Mouse (Mus musculus) lung, embryonic 15.5 days (tissue): ENCODE measurements around the gene Ddx41. TPM values are rescaled to one million over a fixed set of nuclear protein-coding genes. Genes with fewer than 3 reads are reported as not detected.
A peak's percentile ranks its signal among the peaks of the same experiment; 100 is the strongest.

Experiments
- ATAC-seq: fragments of 200-750 bp; cut with Nextera tagmentation; 2 replicates; pipeline ENCODE4 v1.8.0; 2017; ENCODE audit warnings: moderate number of reproducible peaks, borderline replicate concordance; ENCODE audit not compliant: low FRiP score, low TSS enrichment; ENCODE audit errors: extremely low read depth
- H3K27ac ChIP-seq: fragments of 300-500 bp; sonication (generic); 2 replicates; pipeline ENCODE4 v1.5.1; 2015; ENCODE audit warnings: moderate library complexity, mild to moderate bottlenecking, inconsistent platforms
- H3K27me3 ChIP-seq: fragments of 300-500 bp; sonication (generic); 2 replicates; pipeline ENCODE4 v1.6.1; 2015; ENCODE audit warnings: inconsistent platforms
- H3K36me3 ChIP-seq: fragments of 300-500 bp; sonication (generic); 2 replicates; pipeline ENCODE4 v1.6.1; 2015; ENCODE audit warnings: inconsistent platforms
- H3K4me1 ChIP-seq: fragments of 300-500 bp; sonication (generic); 2 replicates; pipeline ENCODE4 v1.6.1; 2015; ENCODE audit warnings: inconsistent platforms
- H3K4me2 ChIP-seq: fragments of 300-500 bp; sonication (generic); 2 replicates; pipeline ENCODE4 v1.6.1; 2015; ENCODE audit warnings: inconsistent platforms, mild to moderate bottlenecking, moderate library complexity
- H3K4me3 ChIP-seq: fragments of 300-500 bp; sonication (generic); 2 replicates; pipeline ENCODE4 v1.5.1; 2015; ENCODE audit warnings: mild to moderate bottlenecking, inconsistent platforms
- H3K9ac ChIP-seq: fragments of 300-500 bp; sonication (generic); 2 replicates; pipeline ENCODE4 v1.6.1; 2015; ENCODE audit warnings: inconsistent platforms
- H3K9me3 ChIP-seq: fragments of 300-500 bp; sonication (generic); 2 replicates; pipeline ENCODE4 v1.6.1; 2016; ENCODE audit warnings: inconsistent platforms
- WGBS: fragments of 180-500 bp; shearing (Covaris S2); methylation state at CpG from one replicate; pipeline ENCODE4 v1.1.7; 2015; 5-methylcytosine and 5-hydroxymethylcytosine counted together
- polyA plus RNA-seq: library from polyadenylated mRNA; unstranded; fragments of >200 nt; fragmentation: Nextera tagmentation; extraction: Ambion mirVana; gene quantifications from 2 replicates; pipeline ENCODE4 v1.2.1, GENCODE M21; 2015

Gene Ddx41
- polyA plus RNA-seq, 1 experiment from 2014 or later, result 65.7 TPM

DNA sequence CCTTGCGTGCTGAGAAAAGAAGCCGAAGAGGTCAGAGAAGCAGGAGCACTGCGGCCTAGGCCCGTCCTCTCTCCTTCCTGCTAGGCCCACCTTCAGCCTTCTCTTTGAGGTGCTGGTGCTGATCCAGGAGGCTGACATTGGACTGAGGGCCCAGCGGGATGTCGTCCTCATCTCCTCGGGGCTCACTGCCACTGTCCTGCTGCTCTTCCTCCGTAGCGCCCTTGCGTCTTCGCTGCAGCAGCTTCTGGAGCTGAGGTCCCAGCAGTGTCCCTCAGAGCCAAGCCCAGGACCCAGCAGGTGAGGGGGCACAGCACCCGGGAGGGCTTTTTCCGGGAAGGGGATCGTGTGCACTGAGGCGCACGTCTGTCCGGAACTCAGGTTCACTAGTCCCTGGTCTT is 663 bp downstream of the Ddx41 start:
- H3K4me1 ChIP-seq, result peaks cover 15% of the 10 kb centered on the region
- no peak overlapping the region for H3K27ac ChIP-seq
- H3K27me3 ChIP-seq, result no peaks in the 10 kb centered on the region
- peak; percentile 16 for ATAC-seq
- WGBS, result 14% methylated on average over 17 of the region's 17 CpGs
- H3K9me3 ChIP-seq, result no peaks in the 10 kb centered on the region
- peak overlapping the region; percentile 89 for H3K4me2 ChIP-seq
- peak overlapping the region; percentile 87 for H3K9ac ChIP-seq
- peaks cover 64% of the 10 kb centered on the region for H3K36me3 ChIP-seq
- H3K4me3 ChIP-seq, result peak overlapping the region; percentile 98

GRCm38 (mm10) chr13:55535191-55535590 is 1.3 kb downstream of the Ddx41 start:
- no peaks in the 10 kb centered on the region for H3K9me3 ChIP-seq
- H3K4me3 ChIP-seq, result peak overlapping the region; percentile 98
- ATAC-seq, result no peak
- 93% methylated on average over 15 of the region's 15 CpGs for WGBS
- peaks cover 15% of the 10 kb centered on the region for H3K4me1 ChIP-seq
- H3K9ac ChIP-seq, result peak overlapping the region; percentile 87; the same call in 1 of the 2 replicates
- peaks cover 63% of the 10 kb centered on the region for H3K36me3 ChIP-seq
- H3K27ac ChIP-seq, result no peak overlapping the region
- H3K27me3 ChIP-seq, result no peaks in the 10 kb centered on the region
- peak overlapping the region; percentile 89 for H3K4me2 ChIP-seq

- no peaks in the 10 kb centered on the region for H3K9me3 ChIP-seq
- H3K36me3 ChIP-seq, result peaks cover 49% of the 10 kb centered on the region
- ATAC-seq, result no peak
- no peak within 1 kb of the TSS for H3K4me2 ChIP-seq
- H3K27ac ChIP-seq, result no peak within 1 kb of the TSS
- no peak within 1 kb of the TSS for H3K4me3 ChIP-seq
- no peaks in the 10 kb centered on the region for H3K4me1 ChIP-seq
- WGBS, result 78% methylated on average over 8 of the region's 8 CpGs
- H3K27me3 ChIP-seq, result no peaks in the 10 kb centered on the region
- no peak within 1 kb of the TSS for H3K9ac ChIP-seq
Measured at GRCm38 (mm10) chr13:55529198-55529915, 7.1 kb downstream of the Ddx41 start, which contains the start of gene Dok3. TSS of gene Dok3 (minus strand) at chr13:55529296.

- H3K27ac ChIP-seq, result no peak overlapping the region
Measured at GRCm38 (mm10) chr13:55527834-55528772, 8.4 kb downstream of the Ddx41 start.

GRCm38 (mm10) chr13:55527212-55527611 is 9.2 kb downstream of the Ddx41 start:
- Histone ChIP-seq H3K36me3 (peaks cover 30% of the 10 kb centered on the region), H3K4me2 (no peak overlapping the region), H3K27ac (no peak overlapping the region), H3K4me3 (no peak overlapping the region), H3K9me3 (no peaks in the 10 kb centered on the region), H3K9ac (no peak overlapping the region), H3K27me3 (no peaks in the 10 kb centered on the region), H3K4me1 (no peaks in the 10 kb centered on the region)
- 76% methylated on average over 16 of the region's 16 CpGs for WGBS
- no peak; the same call in 1 of the 2 replicates for ATAC-seq

More at GRCm38 (mm10) chr13:55527834-55528772, 8.4 kb downstream of the Ddx41 start:
- Histone ChIP-seq H3K36me3 (peaks cover 38% of the 10 kb centered on the region), H3K9ac (no peak overlapping the region), H3K27me3 (no peaks in the 10 kb centered on the region), H3K4me2 (no peak overlapping the region), H3K4me1 (no peaks in the 10 kb centered on the region), H3K4me3 (no peak overlapping the region), H3K9me3 (no peaks in the 10 kb centered on the region)
- 73% methylated on average over 18 of the region's 18 CpGs for WGBS
- ATAC-seq, result no peak

- H3K9me3 ChIP-seq, result no peaks in the 10 kb centered on the region
- H3K27me3 ChIP-seq, result no peaks in the 10 kb centered on the region
- ATAC-seq, result no peak
- H3K9ac ChIP-seq, result no peak overlapping the region
- H3K4me1 ChIP-seq, result no peaks in the 10 kb centered on the region
- H3K27ac ChIP-seq, result no peak overlapping the region
- no peak overlapping the region for H3K4me3 ChIP-seq
- peaks cover 17% of the 10 kb centered on the region for H3K36me3 ChIP-seq
- H3K4me2 ChIP-seq, result no peak overlapping the region
- 72% methylated on average over 16 of the region's 16 CpGs for WGBS
Measured at GRCm38 (mm10) chr13:55525733-55526553, 10.5 kb downstream of the Ddx41 start.

DNA sequence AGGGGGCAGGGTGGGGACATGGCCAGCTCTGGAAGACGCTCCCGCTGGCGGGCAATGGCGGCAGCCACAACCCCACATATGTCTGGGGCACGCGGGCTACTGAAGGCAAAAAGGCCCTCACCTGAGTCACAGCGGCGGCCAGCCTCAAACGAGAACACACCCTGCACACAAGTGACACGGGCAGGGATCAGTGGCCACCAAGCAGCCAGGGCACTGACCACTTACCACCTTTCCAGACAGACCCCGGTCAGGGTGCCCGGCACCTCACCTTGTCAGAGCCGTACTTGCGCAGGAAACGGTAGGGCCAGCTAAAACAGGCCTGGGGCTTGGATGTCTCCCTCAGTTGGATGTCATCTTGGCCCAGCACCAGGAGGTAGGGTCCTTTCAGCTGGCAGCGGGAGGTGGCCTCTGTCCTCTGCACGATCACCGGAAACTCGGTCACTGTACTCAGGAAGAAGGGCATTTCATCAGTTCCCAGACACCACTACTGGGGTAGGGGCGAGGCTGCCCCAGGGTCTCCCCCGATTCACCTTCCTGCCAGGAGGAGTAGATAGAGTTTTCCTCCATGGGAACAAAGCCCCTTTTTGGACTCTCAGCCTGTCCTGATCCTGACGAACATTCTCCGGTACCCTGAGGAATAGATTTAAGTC is 12.4 kb downstream of the Ddx41 start:
- peak; percentile 15; the same call in 1 of the 2 replicates for ATAC-seq
- Histone ChIP-seq H3K9ac (no peak overlapping the region), H3K9me3 (no peaks in the 10 kb centered on the region), H3K4me2 (no peak overlapping the region), H3K27ac (no peak overlapping the region), H3K4me3 (no peak overlapping the region), H3K27me3 (no peaks in the 10 kb centered on the region), H3K4me1 (no peaks in the 10 kb centered on the region), H3K36me3 (peaks cover under 1% of the 10 kb centered on the region; the same call in 1 of the 2 replicates)
- 86% methylated on average over 23 of the region's 23 CpGs for WGBS

DNA sequence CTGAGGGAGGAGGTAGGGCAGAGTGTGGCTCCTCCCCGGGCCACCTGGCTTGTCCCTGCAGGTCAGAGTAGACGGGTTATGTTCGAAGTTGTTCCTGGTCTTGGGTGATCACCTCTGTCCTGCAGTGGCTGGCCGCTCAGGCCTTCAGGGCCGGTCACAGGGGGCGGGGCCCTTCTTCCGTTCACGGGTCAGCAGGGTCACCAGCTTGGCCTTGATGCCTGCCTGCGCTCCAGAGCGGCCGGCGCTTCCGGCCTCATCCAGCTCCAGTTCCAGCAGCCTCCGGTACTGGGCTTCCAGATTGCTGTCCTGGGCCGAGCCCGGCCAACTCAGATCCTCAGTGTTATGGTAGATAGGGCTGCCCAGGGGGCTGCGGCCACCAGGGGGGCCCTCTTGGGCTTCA is 13.2 kb downstream of the Ddx41 start:
- no peak overlapping the region for H3K9ac ChIP-seq
- no peaks in the 10 kb centered on the region for H3K27me3 ChIP-seq
- ATAC-seq, result peak; percentile 36; the same call in 1 of the 2 replicates
- no peak overlapping the region for H3K4me3 ChIP-seq
- no peaks in the 10 kb centered on the region for H3K9me3 ChIP-seq
- H3K36me3 ChIP-seq, result no peaks in the 10 kb centered on the region
- no peaks in the 10 kb centered on the region for H3K4me1 ChIP-seq
- WGBS, result 62% methylated on average over 17 of the region's 17 CpGs
- H3K4me2 ChIP-seq, result no peak overlapping the region
- no peak overlapping the region for H3K27ac ChIP-seq

DNA sequence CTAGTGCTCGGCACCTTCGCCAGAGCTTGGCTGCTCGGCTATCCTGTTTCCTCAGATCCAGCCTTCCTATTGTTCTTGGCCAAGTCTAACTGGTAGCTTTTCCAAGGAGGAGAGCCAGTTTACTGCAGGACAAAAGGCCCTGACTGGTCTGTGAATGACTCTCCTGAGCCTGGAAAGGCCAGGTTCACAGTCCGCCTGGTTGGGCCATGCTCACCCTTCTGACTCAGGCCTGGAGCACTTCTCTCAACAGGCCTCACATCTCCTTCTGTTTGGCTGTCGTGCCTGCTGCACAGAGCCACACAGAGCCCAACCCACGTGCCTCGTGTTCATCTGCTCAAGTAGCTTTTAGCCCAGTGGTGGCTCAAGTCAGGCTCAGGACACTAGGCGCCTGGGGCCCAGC is 13.7 kb downstream of the Ddx41 start:
- no peak overlapping the region for H3K4me3 ChIP-seq
- no peaks in the 10 kb centered on the region for H3K9me3 ChIP-seq
- no peaks in the 10 kb centered on the region for H3K4me1 ChIP-seq
- H3K4me2 ChIP-seq, result no peak overlapping the region
- H3K27ac ChIP-seq, result 0 out of 2 replicates have a peak overlapping the region, but pooled peaks have one; percentile 7
- 60% methylated on average over 8 of the region's 8 CpGs for WGBS
- H3K27me3 ChIP-seq, result no peaks in the 10 kb centered on the region
- ATAC-seq, result no peak
- no peaks in the 10 kb centered on the region for H3K36me3 ChIP-seq
- H3K9ac ChIP-seq, result no peak overlapping the region

GRCm38 (mm10) chr13:55519606-55520005 is 16.9 kb downstream of the Ddx41 start:
- 61% methylated on average over 4 of the region's 4 CpGs for WGBS
- H3K27ac ChIP-seq, result no peak overlapping the region
- H3K4me3 ChIP-seq, result no peak overlapping the region
- no peaks in the 10 kb centered on the region for H3K36me3 ChIP-seq
- no peaks in the 10 kb centered on the region for H3K4me1 ChIP-seq
- ATAC-seq, result no peak
- no peak overlapping the region for H3K9ac ChIP-seq
- H3K27me3 ChIP-seq, result 0 out of 2 replicates have a peak, but pooled peaks cover 8% of the 10 kb centered on the region
- no peak overlapping the region for H3K4me2 ChIP-seq
- H3K9me3 ChIP-seq, result no peaks in the 10 kb centered on the region

GRCm38 (mm10) chr13:55516955-55517354 is 19.5 kb downstream of the Ddx41 start:
- no peaks in the 10 kb centered on the region for H3K36me3 ChIP-seq
- no peak overlapping the region for H3K27ac ChIP-seq
- H3K4me2 ChIP-seq, result no peak overlapping the region
- H3K27me3 ChIP-seq, result peaks cover 13% of the 10 kb centered on the region; the same call in 1 of the 2 replicates
- H3K9ac ChIP-seq, result no peak overlapping the region
- H3K4me3 ChIP-seq, result no peak overlapping the region
- no peak for ATAC-seq
- H3K4me1 ChIP-seq, result peaks cover 8% of the 10 kb centered on the region
- H3K9me3 ChIP-seq, result no peaks in the 10 kb centered on the region
- WGBS, result 2% methylated on average over 5 of the region's 5 CpGs
